Comparison of ENCODE assay signal across 13 mouse cellular contexts in genomic region chr16:4500598-4501385, GRCm38 (mm10). TPM values are rescaled to one million over a fixed set of nuclear protein-coding genes. Genes with fewer than 3 reads are reported as not detected.
DNase-seq lines count a peak whose midpoint lies in the region; ATAC-seq lines count a peak whose summit lies in the region.
"Had no signal": no experiment of that assay in that cellular context is flagged by ENCODE, and none has a peak within 500 bp of the region (broad histone marks: within the 10 kb centered on the region; RNA-seq: fewer than 3 reads in every experiment).

No protein-coding gene starts in this region.

- H3K9me3 ChIP-seq in neural tube, embryonic 15.5 days (replicated peaks), result no peaks in the 10 kb centered on the region
- no peaks in the 10 kb centered on the region for H3K9me3 ChIP-seq in forebrain, embryonic 12.5 days
- H3K9me3 ChIP-seq: G1E had no signal

- H3K4me1 ChIP-seq in neural tube, embryonic 15.5 days, result no peaks in the 10 kb centered on the region
- no peaks in the 10 kb centered on the region for H3K4me1 ChIP-seq in forebrain, embryonic 12.5 days

- no peak overlapping the region for H3K4me3 ChIP-seq in neural tube, embryonic 15.5 days (replicated peaks)
- no peak overlapping the region for H3K4me3 ChIP-seq in forebrain, embryonic 12.5 days (replicated peaks)

- ATAC-seq in neural tube, embryonic 15.5 days (ENCODE audit: low FRiP score), result no peak
- no peak for ATAC-seq in forebrain, embryonic 12.5 days (ENCODE audit: low FRiP score)
- ATAC-seq: forebrain, embryonic 14.5 days had no signal

- H3K27me3 ChIP-seq in splenic B cell, adult 2 months (ENCODE audit: control insufficient read depth, insufficient read depth, low read length, poor library complexity, severe bottlenecking), result no peaks in the 10 kb centered on the region
- H3K27me3 ChIP-seq in neural tube, embryonic 15.5 days (replicated peaks), result no peaks in the 10 kb centered on the region
- H3K27me3 ChIP-seq in forebrain, embryonic 12.5 days, result no peaks in the 10 kb centered on the region

- DNase-seq in lung, postnatal 10 days, result peak; percentile 7
- no peak for DNase-seq in lung, postnatal 4 days
- DNase-seq in gastrocnemius, adult 8-10 months (ENCODE audit: low spot score in 2 of 2), result peak; percentile 82 to 85
- DNase-seq in heart, postnatal 10 days, result peak; percentile 85 to 88
- DNase-seq in splenic B cell, adult 2 months (ENCODE audit: low read depth, low spot score), result peak; percentile 87
- no peak for DNase-seq in embryo, embryonic 10.5 days (ENCODE audit: low spot score)
- DNase-seq: cerebellum, adult 18-20 months had no signal

- 73% methylated on average over 8 of the region's 8 CpGs for WGBS in neural tube, embryonic 15.5 days
- 88% methylated on average over 8 of the region's 8 CpGs for whole genome bisulfite sequencing in forebrain, embryonic 12.5 days

- H3K36me3 ChIP-seq in splenic B cell, adult 2 months (ENCODE audit: control insufficient read depth, insufficient read depth, low read length, poor library complexity, severe bottlenecking), result no peaks in the 10 kb centered on the region
- H3K36me3 ChIP-seq in neural tube, embryonic 15.5 days, result no peaks in the 10 kb centered on the region
- H3K36me3 ChIP-seq in forebrain, embryonic 12.5 days (replicated peaks), result no peaks in the 10 kb centered on the region
- H3K36me3 ChIP-seq: G1E had no signal

- H3K9ac ChIP-seq in neural tube, embryonic 15.5 days (replicated peaks), result no peak overlapping the region
- H3K9ac ChIP-seq in forebrain, embryonic 12.5 days, result no peak overlapping the region

- H3K4me2 ChIP-seq in neural tube, embryonic 15.5 days, result no peak overlapping the region
- H3K4me2 ChIP-seq in forebrain, embryonic 12.5 days, result no peak overlapping the region
- H3K4me2 ChIP-seq: liver, embryonic 11.5 days had no signal

- intact Hi-C loops in heart, postnatal 10 days (cut with DNase I), result no loop called here

- no peak overlapping the region for H3K27ac ChIP-seq in neural tube, embryonic 15.5 days (replicated peaks)
- no peak overlapping the region for H3K27ac ChIP-seq in forebrain, embryonic 12.5 days
- H3K27ac ChIP-seq: kidney, postnatal 0 days had no signal

RNA-seq across cellular contexts. Expression of gene Srl, which starts 40.8 kb away (rescaled TPM):
- 1,000 to 10,000 TPM; 1,019 to 1,332 (median 1,204) TPM for total RNA-seq in gastrocnemius, adult 8-10 months (2022)
- total RNA-seq in heart, postnatal 10 days (2021), result 1,000 to 10,000 TPM; 1,081 to 1,153 TPM
- polyA plus RNA-seq in neural tube, embryonic 15.5 days (2015; fragmentation: Nextera tagmentation; extraction: Ambion mirVana), result 22.4 and 26.3 TPM in 2 replicates
- polyA plus RNA-seq in forebrain, embryonic 12.5 days (2016; fragmentation: Nextera tagmentation; extraction: Ambion mirVana), result 27.6 and 30.7 TPM in 2 replicates

RNA-seq across cellular contexts. Expression of gene Tfap4, which starts 58.9 kb away (rescaled TPM):
- 1 to 10 TPM; 3.2 to 5.5 (median 3.7) TPM for total RNA-seq in gastrocnemius, adult 8-10 months (2022)
- total RNA-seq in heart, postnatal 10 days (2021), result 1 to 10 TPM; 4.1 to 4.3 TPM
- 8.6 and 12.3 TPM in 2 replicates for polyA plus RNA-seq in neural tube, embryonic 15.5 days (2015; fragmentation: Nextera tagmentation; extraction: Ambion mirVana)
- polyA plus RNA-seq in forebrain, embryonic 12.5 days (2016; fragmentation: Nextera tagmentation; extraction: Ambion mirVana), result 20.9 and 22.6 TPM in 2 replicates

Comparison
In these comparisons a context has a peak if more than half of its experiments do, and no peak if none do; other contexts are left out.
1. DNase-seq: peak in lung, postnatal 10 days (single experiment), gastrocnemius, adult 8-10 months (2 of 2), heart, postnatal 10 days (2 of 2) and splenic B cell, adult 2 months (single experiment); none in lung, postnatal 4 days (0 of 2) and embryo, embryonic 10.5 days (single experiment).